Mouse (Mus musculus): ENCODE measurements around the gene Cabin1.
A peak's percentile ranks its signal among the peaks of the same experiment; 100 is the strongest.

Gene Cabin1

GRCm38 (mm10) chr10:75705681-75706400, 58.3 kb downstream of the Cabin1 start:
- no peak for ATAC-seq (ENCODE audit: insufficient number of reproducible peaks, low FRiP score, low TSS enrichment)

DNA sequence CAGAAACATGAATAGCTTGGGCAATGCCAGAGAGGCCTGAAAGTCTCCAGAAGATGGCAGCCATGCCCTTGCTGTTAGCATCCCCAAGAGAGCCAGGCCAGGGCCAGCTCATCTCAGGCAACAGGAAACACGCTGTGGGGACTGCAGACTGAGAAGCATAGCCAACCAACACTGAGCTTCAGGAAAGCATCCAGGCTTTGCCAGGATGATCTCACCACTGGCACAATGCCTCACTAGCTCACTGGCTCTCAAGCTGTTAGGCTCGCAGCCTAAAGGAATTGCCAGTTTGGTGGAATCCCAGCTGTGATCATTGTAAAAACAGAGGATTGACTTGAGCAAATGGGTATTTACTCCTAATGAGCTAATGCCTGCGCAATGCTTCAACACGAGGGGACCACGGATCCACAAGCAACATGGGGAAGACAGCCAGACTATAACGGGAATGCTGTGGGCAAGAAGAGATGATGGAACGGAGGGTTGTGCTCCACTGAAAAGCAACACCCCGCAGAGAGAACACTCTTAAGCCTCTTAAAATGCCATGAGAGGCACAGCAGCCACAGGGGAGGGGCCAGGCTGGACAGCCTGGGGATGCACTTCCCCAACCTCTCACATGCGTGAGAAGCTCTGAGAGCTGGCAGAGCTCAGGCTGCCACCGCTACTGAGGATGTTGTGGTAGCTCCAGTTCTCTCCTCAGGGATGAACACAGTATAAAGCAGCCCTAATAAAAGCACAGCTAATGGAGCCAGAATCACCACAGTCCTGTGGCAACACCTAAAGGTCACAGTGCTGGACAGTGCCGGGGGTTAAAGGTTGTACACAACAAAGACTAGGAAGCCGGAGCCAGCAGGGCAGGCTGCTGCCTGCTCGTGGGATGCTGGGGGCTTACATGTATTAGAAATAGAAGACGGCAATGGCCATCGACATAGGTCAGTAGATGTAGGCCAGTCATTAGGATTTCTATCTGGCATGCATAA, 59.6 kb downstream of the Cabin1 start:
- ATAC-seq (ENCODE audit: insufficient number of reproducible peaks, low FRiP score, low TSS enrichment): peak; percentile 95

GRCm38 (mm10) chr10:75703504-75703903, 60.6 kb downstream of the Cabin1 start:
- ATAC-seq (ENCODE audit: insufficient number of reproducible peaks, low FRiP score, low TSS enrichment): no peak

DNA sequence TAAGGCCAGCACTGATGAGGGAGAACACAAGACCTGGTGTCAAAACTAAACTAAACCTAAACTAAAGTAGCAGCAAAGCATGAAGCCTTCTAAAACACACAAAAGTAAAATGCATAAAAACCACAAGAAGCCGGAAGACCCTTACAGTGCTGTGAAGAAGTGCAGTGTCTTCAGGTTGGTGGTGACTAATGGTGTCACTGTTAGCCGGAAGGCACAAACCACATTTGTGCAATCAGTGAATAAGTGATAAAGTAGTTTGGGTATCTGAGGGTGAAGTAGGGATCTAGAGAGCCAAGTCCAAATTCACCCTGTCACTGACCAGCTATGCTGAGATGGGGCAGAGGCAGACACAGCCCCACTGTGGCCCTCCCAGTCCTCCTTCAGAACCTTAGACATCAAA, 61.6 kb downstream of the Cabin1 start:
- ATAC-seq (ENCODE audit: insufficient number of reproducible peaks, low FRiP score, low TSS enrichment): no peak

GRCm38 (mm10) chr10:75701280-75701679, 62.9 kb downstream of the Cabin1 start:
- no peak for ATAC-seq (ENCODE audit: insufficient number of reproducible peaks, low FRiP score, low TSS enrichment)

- ATAC-seq (ENCODE audit: insufficient number of reproducible peaks, low FRiP score, low TSS enrichment): no peak
Measured at GRCm38 (mm10) chr10:75697693-75698092, 66.4 kb downstream of the Cabin1 start.

DNA sequence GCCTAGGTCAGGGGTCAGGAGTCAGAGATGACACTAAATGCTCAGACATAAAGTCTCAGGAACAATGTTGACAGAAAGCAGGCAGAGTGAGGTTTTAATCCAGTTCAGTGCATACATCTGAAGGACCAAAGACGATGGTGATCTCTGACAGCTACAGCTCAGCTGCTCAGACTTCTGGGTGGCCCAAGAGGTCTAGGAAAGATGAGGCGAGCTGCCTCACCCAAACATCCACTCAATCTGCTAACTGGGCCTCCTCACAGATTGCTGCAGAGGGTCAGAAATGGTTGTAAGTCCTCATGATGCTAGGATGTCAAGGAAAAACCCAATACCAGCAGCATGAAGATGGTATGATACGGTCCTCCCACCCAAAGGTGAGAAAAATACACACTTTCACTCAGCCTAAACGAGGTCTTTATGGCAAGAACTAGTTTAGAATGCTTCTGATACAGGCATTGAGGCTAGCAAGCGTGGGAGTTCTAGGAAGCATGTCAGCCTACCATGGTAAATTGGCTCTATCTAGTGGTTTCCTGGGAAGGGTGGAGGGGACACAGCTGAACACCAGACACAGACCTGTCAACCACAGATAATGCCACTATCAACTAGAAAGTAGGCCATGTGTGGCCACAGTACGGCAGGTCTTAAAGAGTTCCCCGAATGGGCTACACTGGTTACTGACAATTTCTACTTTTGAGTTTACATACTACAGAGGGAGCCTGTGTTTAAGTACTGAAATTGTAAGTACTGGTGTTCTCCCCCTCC, 67.4 kb downstream of the Cabin1 start:
- ATAC-seq (ENCODE audit: insufficient number of reproducible peaks, low FRiP score, low TSS enrichment): no peak

DNA sequence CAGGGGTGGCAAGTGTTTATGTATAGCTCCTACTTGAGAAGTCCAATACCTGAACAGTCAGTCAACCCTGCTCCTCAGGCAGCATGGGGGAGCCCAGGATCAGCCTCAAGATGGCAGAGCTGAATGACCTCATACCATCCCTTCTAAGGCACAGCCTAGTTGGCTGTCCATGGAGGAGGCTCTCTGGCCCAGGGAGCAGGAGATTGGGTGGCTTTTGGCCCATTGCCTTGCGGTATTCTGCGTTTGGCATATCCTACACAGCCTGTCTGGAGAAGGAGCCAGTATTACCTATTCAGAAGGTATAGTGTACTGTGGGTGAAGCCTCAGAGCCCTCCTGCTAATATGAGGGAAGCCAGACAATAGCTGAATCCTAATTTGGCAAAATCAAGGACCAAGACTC, 68.6 kb downstream of the Cabin1 start:
- no peak for ATAC-seq (ENCODE audit: insufficient number of reproducible peaks, low FRiP score, low TSS enrichment)

GRCm38 (mm10) chr10:75695078-75695477, 69.1 kb downstream of the Cabin1 start:
- ATAC-seq (ENCODE audit: insufficient number of reproducible peaks, low FRiP score, low TSS enrichment): no peak

GRCm38 (mm10) chr10:75694567-75694966, 69.6 kb downstream of the Cabin1 start:
- ATAC-seq (ENCODE audit: insufficient number of reproducible peaks, low FRiP score, low TSS enrichment): no peak

DNA sequence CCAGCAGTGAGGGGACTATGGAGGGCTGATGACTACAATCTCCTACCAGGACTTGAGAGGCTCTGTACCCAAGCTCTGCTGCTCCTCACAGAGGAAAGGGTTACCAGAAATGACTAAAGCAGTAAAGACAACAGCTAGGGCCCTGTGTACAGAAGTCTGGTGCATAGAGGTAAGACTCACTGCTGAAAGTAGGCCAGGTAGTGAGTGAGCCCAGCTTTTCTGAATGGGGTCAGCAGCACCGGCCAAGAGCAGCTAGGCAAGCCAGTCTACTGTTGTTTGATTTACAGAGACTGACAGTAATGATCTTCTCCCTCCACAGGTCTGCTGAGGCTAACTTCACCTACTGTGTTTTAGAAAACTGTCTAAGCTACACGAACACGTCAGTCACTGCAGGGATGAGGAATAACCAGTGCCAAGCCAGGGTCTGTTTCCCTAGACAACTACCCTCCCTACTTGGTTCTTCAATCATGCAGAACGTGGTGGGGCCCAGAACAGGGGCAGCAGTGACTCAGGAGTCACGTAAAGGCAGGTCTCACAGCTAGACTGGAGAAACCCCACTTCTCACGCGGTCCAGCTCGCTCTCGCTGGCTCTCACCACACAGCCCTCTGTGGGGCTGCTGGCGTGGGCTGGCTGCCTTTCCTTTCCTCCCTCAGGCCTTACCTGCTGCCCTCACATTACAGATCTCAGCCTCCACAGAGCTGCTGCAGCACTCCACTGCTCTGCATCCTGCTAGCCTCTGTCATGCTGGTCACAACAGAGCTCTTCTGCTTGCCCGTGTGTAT, 70.5 kb downstream of the Cabin1 start:
- ATAC-seq (ENCODE audit: insufficient number of reproducible peaks, low FRiP score, low TSS enrichment): peak; percentile 77

DNA sequence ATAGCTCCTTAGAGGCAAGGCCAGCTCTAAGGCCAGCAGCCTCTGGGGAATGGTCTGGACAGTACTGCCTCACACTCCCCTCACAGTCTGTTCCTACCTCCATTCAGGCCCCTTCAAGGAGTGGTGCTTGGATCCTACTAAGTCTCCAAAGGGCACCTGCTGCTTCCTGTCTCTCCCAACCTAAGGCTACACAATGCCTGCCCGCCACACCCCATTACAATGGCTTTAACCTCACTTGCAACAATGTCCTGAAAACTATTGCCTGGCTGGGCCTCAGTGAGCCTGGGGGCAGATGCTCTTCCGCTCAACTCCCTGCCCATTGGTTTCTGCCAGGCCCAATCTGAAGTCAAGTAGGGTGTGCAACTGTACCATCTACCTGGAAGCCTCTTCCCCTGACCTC, 75.5 kb downstream of the Cabin1 start:
- no peak for ATAC-seq (ENCODE audit: insufficient number of reproducible peaks, low FRiP score, low TSS enrichment)

- ATAC-seq (ENCODE audit: insufficient number of reproducible peaks, low FRiP score, low TSS enrichment): no peak
Measured at GRCm38 (mm10) chr10:75686724-75687123, 77.4 kb downstream of the Cabin1 start.

DNA sequence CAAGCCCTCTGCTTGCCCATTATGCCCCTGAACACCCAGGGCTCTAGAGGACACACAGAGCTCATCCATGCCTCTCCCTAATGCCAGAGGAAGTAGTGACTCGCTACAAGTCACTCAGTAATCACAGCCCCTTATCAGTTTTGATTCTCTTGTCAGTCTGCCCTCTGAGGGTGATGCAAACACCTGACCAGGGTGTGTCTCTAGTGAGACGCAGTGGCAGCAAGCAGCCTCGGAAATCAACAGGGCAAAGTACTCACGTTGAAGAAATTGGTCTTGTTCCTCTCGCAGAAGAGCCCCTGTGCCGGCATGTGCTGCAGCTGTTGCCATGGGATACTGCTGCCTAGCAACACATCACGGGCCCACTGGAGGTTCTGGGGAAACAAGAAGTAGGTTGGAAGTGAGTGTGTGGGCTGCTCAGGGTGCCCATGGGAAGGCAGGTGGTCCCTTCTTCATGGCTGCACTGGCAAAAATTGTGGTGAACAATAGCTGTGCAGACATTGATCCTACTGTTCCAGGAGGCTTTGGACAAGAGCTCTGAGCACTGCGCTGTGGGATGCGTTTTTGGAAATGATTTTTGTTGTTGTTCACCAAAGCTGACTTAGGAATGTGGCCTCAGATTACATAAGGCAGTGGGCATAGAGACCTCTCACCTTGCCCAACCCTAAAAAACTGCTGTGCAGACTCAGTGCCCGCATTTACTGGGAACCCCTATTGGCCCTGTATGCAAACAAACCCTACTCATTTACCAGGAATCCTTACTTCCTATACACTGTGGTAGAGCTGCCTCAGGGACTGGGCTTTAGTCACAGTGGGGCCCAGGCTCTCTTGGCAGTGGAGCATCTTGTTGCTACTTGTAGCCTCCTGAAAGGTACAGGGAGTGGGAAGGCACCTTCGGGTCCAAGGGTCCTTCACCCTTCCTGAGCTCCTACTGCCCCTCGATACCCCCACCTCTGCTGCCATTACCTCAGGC, 79.8 kb downstream of the Cabin1 start:
- ATAC-seq (ENCODE audit: insufficient number of reproducible peaks, low FRiP score, low TSS enrichment): no peak

DNA sequence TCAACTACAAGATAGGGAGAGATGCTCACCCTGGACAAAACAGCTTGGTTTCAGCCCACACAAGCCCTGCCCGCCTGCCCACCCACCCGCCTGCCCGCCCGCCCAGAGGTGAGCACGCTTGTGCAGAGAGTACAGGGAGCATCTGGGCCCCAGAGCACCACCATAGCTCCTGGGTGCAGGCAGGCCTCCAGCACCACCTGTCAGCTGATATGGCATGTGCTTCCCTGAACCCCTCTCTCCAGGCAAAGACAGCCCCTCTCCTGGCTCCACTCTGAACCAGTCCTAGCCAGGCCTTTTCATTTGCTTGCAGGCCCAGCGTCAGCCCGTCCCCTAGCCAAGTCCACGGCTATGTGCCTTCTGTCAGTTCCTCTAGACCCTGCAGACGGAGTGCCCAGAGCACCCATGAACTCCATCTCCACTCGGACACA, 83.6 kb downstream of the Cabin1 start:
- ATAC-seq (ENCODE audit: insufficient number of reproducible peaks, low FRiP score, low TSS enrichment): no peak

GRCm38 (mm10) chr10:75679204-75679603, 84.9 kb downstream of the Cabin1 start:
- no peak for ATAC-seq (ENCODE audit: insufficient number of reproducible peaks, low FRiP score, low TSS enrichment)

GRCm38 (mm10) chr10:75677989-75678388, 86.2 kb downstream of the Cabin1 start:
- ATAC-seq (ENCODE audit: insufficient number of reproducible peaks, low FRiP score, low TSS enrichment): peak; percentile 89

GRCm38 (mm10) chr10:75677571-75677970, 86.6 kb downstream of the Cabin1 start:
- ATAC-seq (ENCODE audit: insufficient number of reproducible peaks, low FRiP score, low TSS enrichment): no peak
